ENCODE assay signal across 28 mouse cellular contexts in the genomic region with DNA sequence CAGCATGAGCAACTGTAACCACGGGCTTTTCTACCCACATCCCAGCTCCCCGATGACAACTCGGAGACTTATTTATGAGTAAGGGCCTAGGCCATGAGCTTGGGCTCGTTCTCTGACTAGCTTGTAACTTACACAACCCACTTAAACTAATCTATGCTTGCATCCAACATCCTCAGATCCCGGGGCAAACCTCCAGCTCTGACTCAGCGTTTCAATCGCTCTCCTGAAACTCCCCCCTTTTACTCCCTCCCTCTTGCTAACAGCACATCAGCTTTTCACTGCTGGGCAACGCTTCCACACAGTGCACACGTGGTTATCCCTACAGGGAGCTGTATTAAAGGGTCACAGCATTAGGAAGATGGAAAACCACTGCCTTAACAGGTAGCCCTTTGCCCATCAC. TPM values are rescaled to one million over a fixed set of nuclear protein-coding genes. Genes with fewer than 3 reads are reported as not detected.
DNase-seq lines count a peak whose midpoint lies in the region; ATAC-seq and TF ChIP-seq lines count a peak whose summit lies in the region.
"Had no signal": no experiment of that assay in that cellular context is flagged by ENCODE, and none has a peak within 500 bp of the region (broad histone marks: within the 10 kb centered on the region; RNA-seq: fewer than 3 reads in every experiment).

No protein-coding gene starts in this region.

- H3K27me3 ChIP-seq in embryonic facial prominence, embryonic 13.5 days: no peaks in the 10 kb centered on the region
- no peaks in the 10 kb centered on the region for H3K27me3 ChIP-seq in embryonic facial prominence, embryonic 10.5 days (replicated peaks; ENCODE audit: low read depth, poor library complexity, severe bottlenecking)
- H3K27me3 ChIP-seq in E14TG2a.4 (ENCODE audit: insufficient read depth, low read length) (no peaks in the 10 kb centered on the region), myocyte (ENCODE audit: control insufficient read depth, insufficient read depth, insufficient read length) (no peaks in the 10 kb centered on the region)
- H3K27me3 ChIP-seq: forebrain, embryonic 13.5 days; heart, embryonic 12.5 days; hindbrain, embryonic 13.5 days; intestine, embryonic 15.5 days; limb, embryonic 12.5 days; liver, embryonic 12.5 days; midbrain, embryonic 15.5 days; Patski had no signal

- no peak for TF ChIP-seq POLR2A in myocyte (IDR thresholded peaks at IDR 0.05; ENCODE audit: insufficient read length, low read depth)

- H3K27ac ChIP-seq in embryonic facial prominence, embryonic 13.5 days: peak overlapping the region; percentile 4; the same call in 1 of the 2 replicates
- no peak overlapping the region for H3K27ac ChIP-seq in embryonic facial prominence, embryonic 10.5 days (replicated peaks)
- no peak overlapping the region for H3K27ac ChIP-seq in left cerebral cortex, adult 2 months
- H3K27ac ChIP-seq: forebrain, embryonic 13.5 days; hindbrain, embryonic 13.5 days; intestine, embryonic 15.5 days; limb, embryonic 12.5 days; liver, embryonic 12.5 days; midbrain, embryonic 15.5 days had no signal

- H3K9me3 ChIP-seq in embryonic facial prominence, embryonic 13.5 days: no peaks in the 10 kb centered on the region
- peaks cover 8% of the 10 kb centered on the region; the same call in 1 of the 2 replicates for H3K9me3 ChIP-seq in embryonic facial prominence, embryonic 10.5 days
- H3K9me3 ChIP-seq in E14TG2a.4 (ENCODE audit: low read length): no peaks in the 10 kb centered on the region
- H3K9me3 ChIP-seq: forebrain, embryonic 13.5 days; hindbrain, embryonic 13.5 days; intestine, embryonic 15.5 days; liver, embryonic 12.5 days; midbrain, embryonic 15.5 days had no signal

- WGBS in embryonic facial prominence, embryonic 13.5 days: 86% methylated on average over 9 of the region's 9 CpGs
- WGBS in embryonic facial prominence, embryonic 10.5 days: 93% methylated on average over 9 of the region's 9 CpGs

- TF ChIP-seq CTCF in left cerebral cortex, adult 2 months (IDR thresholded peaks at IDR 0.05): no peak
- TF ChIP-seq CTCF in E14TG2a.4 (conservative IDR thresholded peaks at IDR 0.05; ENCODE audit: low read length): no peak

- ATAC-seq in embryonic facial prominence, embryonic 13.5 days (ENCODE audit: insufficient number of reproducible peaks, insufficient read depth, low FRiP score, low TSS enrichment, low read depth): no peak
- ATAC-seq in granulocyte monocyte progenitor cell, adult 5-6 weeks (replicated peaks; ENCODE audit: poor library complexity, severe bottlenecking): no peak
- no peak for ATAC-seq in cerebellum, adult (ENCODE audit: insufficient number of reproducible peaks, low FRiP score, low TSS enrichment)
- ATAC-seq: forebrain, embryonic 13.5 days; intestine, embryonic 15.5 days; liver, embryonic 12.5 days; midbrain, embryonic 15.5 days; Patski had no signal

- no peak overlapping the region for H3K4me2 ChIP-seq in embryonic facial prominence, embryonic 13.5 days
- peak overlapping the region; percentile 37 for H3K4me2 ChIP-seq in myocyte (ENCODE audit: low read depth)
- H3K4me2 ChIP-seq: forebrain, embryonic 13.5 days; heart, embryonic 12.5 days; hindbrain, embryonic 13.5 days; intestine, embryonic 15.5 days; limb, embryonic 12.5 days; liver, embryonic 12.5 days; midbrain, embryonic 15.5 days had no signal

- H3K4me1 ChIP-seq in embryonic facial prominence, embryonic 13.5 days: peaks cover 19% of the 10 kb centered on the region
- H3K4me1 ChIP-seq in embryonic facial prominence, embryonic 10.5 days: peaks cover 24% of the 10 kb centered on the region
- peaks cover 71% of the 10 kb centered on the region for H3K4me1 ChIP-seq in E14TG2a.4 (replicated peaks; ENCODE audit: low read depth, low read length)

- intact Hi-C loops in left cerebral cortex, adult 2 months (cut with DNase I): loop anchor here (5.0 kb wide), 1 partner anchor 74 kb away; no protein-coding TSS in a partner anchor
- intact Hi-C loops in left cerebral cortex, postnatal 10 days (cut with DNase I): no loop called here

- H3K36me3 ChIP-seq in embryonic facial prominence, embryonic 13.5 days: peaks cover 50% of the 10 kb centered on the region
- H3K36me3 ChIP-seq in embryonic facial prominence, embryonic 10.5 days (replicated peaks): peaks cover 61% of the 10 kb centered on the region
- H3K36me3 ChIP-seq in E14TG2a.4 (ENCODE audit: insufficient read depth, low read length): peaks cover 56% of the 10 kb centered on the region
- H3K36me3 ChIP-seq in myocyte (ENCODE audit: control insufficient read depth, insufficient read depth): no peaks in the 10 kb centered on the region

- no peak for DNase-seq in embryonic facial prominence, embryonic 10.5 days (ENCODE audit: low spot score)
- DNase-seq in left cerebral cortex, adult 2 months (ENCODE audit: extremely low spot score in 1 of 2, low spot score in 2 of 2): peak; percentile 42 to 44
- DNase-seq in left cerebral cortex, postnatal 10 days (ENCODE audit: extremely low spot score in 1 of 2, low spot score in 2 of 2): no peak
- DNase-seq: adrenal gland, postnatal 10 days; cerebellum, adult 11-12 months; cerebellum, postnatal 14 days; heart, postnatal 14 days; kidney, adult 9 months; kidney, postnatal 36 days; lung, adult 2 months; lung, postnatal 36 days; thymus, postnatal 36 days had no signal

- H3K79me2 ChIP-seq in myocyte (ENCODE audit: control insufficient read depth, insufficient read depth): peaks cover 14% of the 10 kb centered on the region

- H3K9ac ChIP-seq in embryonic facial prominence, embryonic 13.5 days: no peak overlapping the region
- H3K9ac ChIP-seq: forebrain, embryonic 13.5 days; heart, embryonic 12.5 days; hindbrain, embryonic 13.5 days; intestine, embryonic 15.5 days; limb, embryonic 12.5 days; liver, embryonic 12.5 days; midbrain, embryonic 15.5 days had no signal

- no peak overlapping the region for H3ac ChIP-seq in myocyte (ENCODE audit: control insufficient read depth, insufficient read length)

- H3K4me3 ChIP-seq in embryonic facial prominence, embryonic 13.5 days: no peak overlapping the region
- H3K4me3 ChIP-seq in embryonic facial prominence, embryonic 10.5 days: no peak overlapping the region
- H3K4me3 ChIP-seq in left cerebral cortex, adult 2 months: no peak overlapping the region
- H3K4me3 ChIP-seq in E14TG2a.4 (replicated peaks; ENCODE audit: low read length): peak overlapping the region; percentile 32; the same call in 1 of the 2 replicates
- no peak overlapping the region for H3K4me3 ChIP-seq in myocyte
- H3K4me3 ChIP-seq: forebrain, embryonic 13.5 days; heart, embryonic 12.5 days; hindbrain, embryonic 13.5 days; intestine, embryonic 15.5 days; limb, embryonic 12.5 days; liver, embryonic 12.5 days; midbrain, embryonic 15.5 days had no signal

TF ChIP-seq in myocyte, 11 proteins besides CTCF, POLR2A, EP300 and RAD21:
- TF ChIP-seq USF1 (IDR thresholded peaks at IDR 0.05; ENCODE audit: low read depth) (peak; percentile 43), REST (IDR thresholded peaks at IDR 0.05; ENCODE audit: insufficient read depth, insufficient read length) (no peak)

RNA-seq across cellular contexts. Expression of a gene that starts 3.7 kb away (rescaled TPM):
- polyA plus RNA-seq in embryonic facial prominence, embryonic 13.5 days (2015; fragmentation: Nextera tagmentation; extraction: Ambion mirVana): 1.2 and 2.2 TPM in 2 replicates
- 1.6 and 4.8 TPM in 2 replicates for polyA plus RNA-seq in embryonic facial prominence, embryonic 10.5 days (2016; fragmentation: Nextera tagmentation; extraction: Ambion mirVana)
- 1 to 10 TPM; 1.1 to 1.4 TPM for total RNA-seq in left cerebral cortex, adult 2 months (2021)
- total RNA-seq in left cerebral cortex, postnatal 10 days (2021): under 1 TPM in 1 of 2 experiments, not detected in 1; 0.73 TPM
- 0.32 TPM for polyA plus RNA-seq in myocyte (2012; fragmentation: generic; extraction: Trizol)
- 2.8 TPM in 1 of 2 replicates, not detected in the other for total RNA-seq in granulocyte monocyte progenitor cell, adult 5-6 weeks (2014; fragmentation: Nextera tagmentation)
- total RNA-seq in granulocyte monocyte progenitor cell, adult 5-6 weeks (2017): not detected in 2 replicates
- total RNA-seq: gastrocnemius, postnatal 4 days; heart, postnatal 14 days; layer of hippocampus, postnatal 14 days had no signal
- polyA plus RNA-seq: lung, adult 2 months; spleen, adult 2 months had no signal

RNA-seq across cellular contexts. Expression of a gene that starts 3.8 kb away (rescaled TPM):
- polyA plus RNA-seq in embryonic facial prominence, embryonic 13.5 days (2015; fragmentation: Nextera tagmentation; extraction: Ambion mirVana): 14.5 and 18.7 TPM in 2 replicates
- polyA plus RNA-seq in embryonic facial prominence, embryonic 10.5 days (2016; fragmentation: Nextera tagmentation; extraction: Ambion mirVana): 20.0 and 21.0 TPM in 2 replicates
- total RNA-seq in left cerebral cortex, adult 2 months (2021): 1 to 10 TPM; 7.0 to 7.2 TPM
- total RNA-seq in left cerebral cortex, postnatal 10 days (2021): 1 to 10 TPM; 5.5 to 8.3 TPM
- polyA plus RNA-seq in myocyte (2012; fragmentation: generic; extraction: Trizol): 4.3 TPM
- 7.6 and 15.7 TPM in 2 replicates for total RNA-seq in granulocyte monocyte progenitor cell, adult 5-6 weeks (2014; fragmentation: Nextera tagmentation)
- total RNA-seq in granulocyte monocyte progenitor cell, adult 5-6 weeks (2017): 3.2 and 6.0 TPM in 2 replicates

RNA-seq across cellular contexts. Expression of a gene that starts 8.1 kb away (rescaled TPM):
- polyA plus RNA-seq in embryonic facial prominence, embryonic 13.5 days (2015; fragmentation: Nextera tagmentation; extraction: Ambion mirVana): 149 and 151 TPM in 2 replicates
- 119 and 127 TPM in 2 replicates for polyA plus RNA-seq in embryonic facial prominence, embryonic 10.5 days (2016; fragmentation: Nextera tagmentation; extraction: Ambion mirVana)
- 10 to 100 TPM; 71.7 to 72.1 TPM for total RNA-seq in left cerebral cortex, adult 2 months (2021)
- total RNA-seq in left cerebral cortex, postnatal 10 days (2021): 10 to 100 TPM; 53.8 to 57.4 TPM
- polyA plus RNA-seq in myocyte (2012; fragmentation: generic; extraction: Trizol): 11.3 TPM
- total RNA-seq in granulocyte monocyte progenitor cell, adult 5-6 weeks (2014; fragmentation: Nextera tagmentation): 41.6 and 58.5 TPM in 2 replicates
- 26.1 and 28.7 TPM in 2 replicates for total RNA-seq in granulocyte monocyte progenitor cell, adult 5-6 weeks (2017)

RNA-seq across cellular contexts. Expression of a gene that starts 13.8 kb away (rescaled TPM):
- polyA plus RNA-seq in embryonic facial prominence, embryonic 13.5 days (2015; fragmentation: Nextera tagmentation; extraction: Ambion mirVana): 8.3 and 10.8 TPM in 2 replicates
- polyA plus RNA-seq in embryonic facial prominence, embryonic 10.5 days (2016; fragmentation: Nextera tagmentation; extraction: Ambion mirVana): 5.6 and 6.4 TPM in 2 replicates
- total RNA-seq in left cerebral cortex, adult 2 months (2021): 1 to 10 TPM; 3.6 to 3.8 TPM
- total RNA-seq in left cerebral cortex, postnatal 10 days (2021): 1 to 10 TPM; 4.6 to 4.7 TPM
- polyA plus RNA-seq in myocyte (2012; fragmentation: generic; extraction: Trizol): 2.8 TPM
- 7.0 and 9.2 TPM in 2 replicates for total RNA-seq in granulocyte monocyte progenitor cell, adult 5-6 weeks (2014; fragmentation: Nextera tagmentation)
- 3.0 and 9.6 TPM in 2 replicates for total RNA-seq in granulocyte monocyte progenitor cell, adult 5-6 weeks (2017)

RNA-seq across cellular contexts. Expression of a gene that starts 35.2 kb away (rescaled TPM):
- 11.3 and 19.2 TPM in 2 replicates for polyA plus RNA-seq in embryonic facial prominence, embryonic 13.5 days (2015; fragmentation: Nextera tagmentation; extraction: Ambion mirVana)
- polyA plus RNA-seq in embryonic facial prominence, embryonic 10.5 days (2016; fragmentation: Nextera tagmentation; extraction: Ambion mirVana): 9.7 and 11.4 TPM in 2 replicates
- 10 to 100 TPM; 34.3 to 37.8 TPM for total RNA-seq in left cerebral cortex, adult 2 months (2021)
- total RNA-seq in left cerebral cortex, postnatal 10 days (2021): 10 to 100 TPM; 30.6 to 34.5 TPM
- polyA plus RNA-seq in myocyte (2012; fragmentation: generic; extraction: Trizol): 1.1 TPM
- 9.7 and 13.3 TPM in 2 replicates for total RNA-seq in granulocyte monocyte progenitor cell, adult 5-6 weeks (2014; fragmentation: Nextera tagmentation)
- total RNA-seq in granulocyte monocyte progenitor cell, adult 5-6 weeks (2017): 7.7 and 8.3 TPM in 2 replicates

Comparison
In these comparisons a context has a peak if more than half of its experiments do, and no peak if none do; other contexts are left out.
1. DNase-seq: peak in left cerebral cortex, adult 2 months (2 of 2); none in embryonic facial prominence, embryonic 10.5 days (single experiment) and left cerebral cortex, postnatal 10 days (0 of 2).